Mouse (Mus musculus) embryonic fibroblast, embryonic 13.5 days (primary cell): ENCODE measurements around the gene Fbxw8.

ENCODE experiments used
- CTCF ChIP-seq: IDR thresholded peaks from 2 replicates; pipeline ENCODE4 v1.5.1; 2011; ENCODE audit warnings: mild to moderate bottlenecking, control low read depth, low read length, moderate library complexity, borderline replicate concordance; ENCODE audit not compliant: insufficient read depth
- POLR2A ChIP-seq: IDR thresholded peaks from 2 replicates; pipeline ENCODE4 v1.6.1; 2011; ENCODE audit warnings: low read depth, mild to moderate bottlenecking, control low read depth, low read length, moderate library complexity

- no peak for TF ChIP-seq CTCF
- TF ChIP-seq POLR2A: no peak
Observed at GRCm38 (mm10) chr5:118030022-118030675, 125.1 kb downstream of the Fbxw8 start.
